Mouse (Mus musculus): ENCODE results near the gene Ctsz. TPM values are rescaled to one million over a fixed set of nuclear protein-coding genes. Genes with fewer than 3 reads are reported as not detected.
A peak's percentile ranks its signal among the peaks of the same experiment; 100 is the strongest.

Gene Ctsz
- total RNA-seq, 2 experiments from 2014 or later = 27.4 to 31.6 TPM

DNA sequence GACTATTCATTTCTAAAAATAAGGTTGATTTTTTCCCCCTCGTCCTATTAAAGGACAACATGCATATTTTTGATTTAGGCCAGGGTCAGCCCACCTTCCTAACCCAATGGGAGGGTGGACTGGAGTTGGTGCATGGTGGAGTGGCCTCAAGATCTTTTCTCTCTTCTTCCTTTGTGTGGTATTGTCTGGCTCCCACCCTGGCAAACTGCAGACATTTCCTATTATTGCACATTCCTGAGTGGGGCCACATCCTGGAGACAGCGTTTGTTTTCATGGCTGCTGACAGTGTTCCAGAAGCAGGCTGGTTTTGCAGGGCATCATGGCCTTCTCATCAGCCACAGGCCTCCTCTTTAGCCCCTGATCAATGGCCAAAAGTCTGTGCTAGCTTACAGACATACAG lies 4.2 kb upstream of the Ctsz start:
- DNase-seq (ENCODE audit: low spot score in 2 of 2) = no peak

DNA sequence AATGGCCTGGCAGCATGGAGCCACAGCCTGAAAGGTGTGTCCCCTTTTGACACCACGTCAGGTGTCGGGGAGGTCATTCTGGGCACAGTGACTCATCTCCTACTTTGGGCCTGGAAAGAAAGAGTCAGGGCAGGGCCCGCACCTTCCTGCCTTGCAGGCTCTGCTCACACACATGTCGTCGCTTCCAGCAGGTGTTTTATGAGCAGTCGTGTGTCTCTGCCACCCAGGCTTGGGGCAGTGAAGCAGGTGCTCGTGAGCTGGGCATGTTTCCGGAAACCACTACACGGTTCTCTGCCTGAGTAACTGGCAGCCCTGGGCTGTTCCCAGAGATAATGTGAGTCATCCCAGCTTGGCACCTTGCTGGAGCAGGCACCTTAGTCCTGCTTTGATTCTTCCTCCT lies 3.6 kb upstream of the Ctsz start:
- intact Hi-C loops (cut with DNase I) = no loop called here
- no peak for DNase-seq (ENCODE audit: low spot score in 2 of 2)

More for the DNA sequence above, 4.2 kb upstream of the Ctsz start:
- intact Hi-C loops (cut with DNase I) = no loop called here

DNA sequence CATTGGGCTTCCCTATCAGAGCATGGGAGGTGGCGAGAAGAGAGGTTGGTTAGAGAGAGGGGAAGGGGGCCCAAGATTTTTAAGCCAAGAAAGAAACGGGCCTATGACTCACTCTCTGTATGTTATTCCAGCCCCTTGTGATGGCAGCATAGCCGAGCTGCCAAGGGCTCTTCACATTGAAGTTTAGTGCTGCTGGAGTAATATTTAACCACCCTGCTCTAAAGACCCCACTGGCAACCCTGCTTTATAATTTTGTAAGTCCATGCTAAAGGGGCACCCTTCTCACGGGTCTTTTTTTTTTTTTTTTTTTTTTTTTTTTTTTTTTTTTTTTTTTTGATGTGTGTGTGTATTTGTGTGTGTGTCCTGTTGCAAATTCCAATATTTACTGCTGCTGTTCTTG lies 3.1 kb upstream of the Ctsz start:
- intact Hi-C loops (cut with DNase I) = no loop called here

DNA sequence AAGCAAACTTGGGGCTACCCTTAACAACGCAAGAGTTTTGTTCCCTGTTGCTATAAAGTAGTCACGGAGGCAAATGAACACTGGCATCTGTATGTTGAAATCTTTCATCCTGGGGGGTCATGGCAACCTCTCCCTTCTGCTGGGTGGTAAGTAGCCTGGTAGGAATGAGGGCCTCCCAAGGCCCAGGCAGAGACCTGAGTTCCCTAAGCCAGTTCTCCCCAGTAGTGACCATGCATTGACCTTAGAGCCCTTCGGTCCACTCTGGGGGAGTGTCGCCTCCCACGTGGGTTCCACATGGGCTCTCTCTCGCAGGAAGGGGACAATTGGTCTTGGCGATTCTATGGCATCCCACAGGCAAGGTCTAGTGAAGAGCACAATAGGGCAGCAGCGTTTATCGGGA lies 1.1 kb upstream of the Ctsz start:
- no peak for DNase-seq (ENCODE audit: low spot score in 2 of 2)
- intact Hi-C loops (cut with DNase I) = no loop called here

More for the DNA sequence above, 3.1 kb upstream of the Ctsz start:
- no peak for DNase-seq (ENCODE audit: low spot score in 2 of 2)

DNA sequence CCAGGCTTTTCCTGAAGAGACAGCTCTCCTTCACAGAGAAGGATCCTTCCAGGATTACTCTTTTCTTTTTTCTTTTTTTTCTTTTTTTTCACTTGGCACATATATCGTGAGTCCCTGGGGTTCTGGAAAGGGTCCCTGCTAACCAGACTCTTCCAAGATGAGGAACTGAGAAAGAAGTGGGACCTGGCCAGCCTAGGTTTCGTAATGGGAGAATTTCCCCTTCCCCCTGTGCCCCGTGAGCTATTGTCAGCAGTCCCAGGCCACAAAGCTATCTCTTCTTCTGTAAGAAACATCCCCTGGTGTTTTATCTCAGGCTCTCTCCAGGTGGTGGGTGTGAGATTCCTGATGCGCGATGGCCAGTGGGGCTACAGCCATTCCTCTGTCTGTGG lies 605 bp upstream of the Ctsz start:
- no peak for DNase-seq (ENCODE audit: low spot score in 2 of 2)
- intact Hi-C loops (cut with DNase I) = no loop called here

DNA sequence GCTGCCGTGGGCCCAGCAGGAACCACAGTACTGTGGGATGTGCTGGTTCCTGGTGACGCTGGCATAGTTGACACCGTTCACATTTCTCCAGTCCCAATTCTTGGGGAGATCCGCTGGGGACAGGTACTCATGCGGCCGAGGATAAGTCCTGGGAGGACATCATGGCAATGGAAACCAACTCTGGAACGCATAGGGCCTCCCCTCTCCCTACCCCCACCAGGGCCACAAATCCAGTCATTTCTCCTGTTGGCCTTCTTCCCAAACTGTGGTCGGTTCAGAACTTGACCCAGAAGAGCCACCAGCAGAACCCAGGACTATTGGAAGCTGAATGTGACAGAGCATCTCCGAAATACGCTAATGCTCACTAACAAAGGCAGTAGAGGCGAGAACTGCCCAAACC lies 658 bp downstream of the Ctsz start:
- intact Hi-C loops (cut with DNase I) = no loop called here
- DNase-seq (ENCODE audit: low spot score in 2 of 2) = no peak

DNA sequence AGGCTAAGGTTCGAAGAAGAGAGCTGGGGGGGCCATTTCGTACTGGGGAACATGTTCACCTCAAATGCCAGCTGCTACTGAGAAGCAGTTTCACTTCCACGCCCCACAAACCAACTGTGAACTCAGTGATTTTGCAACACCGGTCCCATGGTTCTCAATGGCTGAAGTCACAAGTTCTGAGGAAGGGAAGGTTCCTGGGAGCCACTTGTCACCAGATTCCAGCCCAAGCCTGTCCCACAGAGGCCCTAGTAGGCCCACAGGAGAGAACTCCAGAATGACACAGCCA lies 1.2 kb downstream of the Ctsz start:
- intact Hi-C loops (cut with DNase I) = no loop called here
- peak in 1 of 2 experiments; percentile 28 for DNase-seq (ENCODE audit: low spot score in 2 of 2)

DNA sequence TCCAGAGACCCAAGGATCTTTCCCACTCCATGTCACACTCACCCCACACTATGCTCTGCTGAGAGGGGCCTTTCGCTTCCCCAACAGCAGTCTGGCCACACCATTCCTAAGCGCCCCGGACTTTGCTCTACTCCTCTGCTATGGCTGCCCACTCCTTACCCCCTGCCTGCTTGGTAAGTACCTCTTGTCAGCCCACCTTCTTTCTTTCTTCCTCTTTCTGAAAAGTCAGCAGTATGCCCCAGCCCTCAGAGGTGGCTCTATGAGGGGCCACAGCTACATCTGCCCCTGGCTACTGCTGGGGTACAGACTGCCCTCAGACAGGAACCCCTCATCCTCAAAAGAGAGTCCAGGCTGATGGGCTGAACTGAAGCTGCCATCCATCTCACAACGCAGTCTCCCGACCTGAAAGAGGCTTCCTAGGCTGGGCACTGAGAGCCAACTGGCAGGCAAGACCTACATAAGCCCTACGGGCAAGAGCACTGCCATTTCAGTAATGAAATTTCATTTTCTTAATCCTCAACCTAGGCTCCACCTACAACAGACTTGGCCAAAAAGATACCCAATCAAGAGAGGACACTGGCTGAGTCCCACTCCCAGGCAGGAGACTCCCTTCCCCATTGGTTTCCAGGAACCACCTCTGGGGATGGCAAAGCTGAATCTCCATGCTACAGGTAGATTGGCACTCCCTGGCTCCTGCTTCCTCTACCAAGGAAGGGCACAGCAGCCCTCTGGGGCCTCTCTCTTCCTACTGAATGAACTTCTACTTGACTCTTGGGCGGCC lies 1.7 kb downstream of the Ctsz start:
- DNase-seq (ENCODE audit: low spot score in 2 of 2) = no peak
- intact Hi-C loops (cut with DNase I) = no loop called here

DNA sequence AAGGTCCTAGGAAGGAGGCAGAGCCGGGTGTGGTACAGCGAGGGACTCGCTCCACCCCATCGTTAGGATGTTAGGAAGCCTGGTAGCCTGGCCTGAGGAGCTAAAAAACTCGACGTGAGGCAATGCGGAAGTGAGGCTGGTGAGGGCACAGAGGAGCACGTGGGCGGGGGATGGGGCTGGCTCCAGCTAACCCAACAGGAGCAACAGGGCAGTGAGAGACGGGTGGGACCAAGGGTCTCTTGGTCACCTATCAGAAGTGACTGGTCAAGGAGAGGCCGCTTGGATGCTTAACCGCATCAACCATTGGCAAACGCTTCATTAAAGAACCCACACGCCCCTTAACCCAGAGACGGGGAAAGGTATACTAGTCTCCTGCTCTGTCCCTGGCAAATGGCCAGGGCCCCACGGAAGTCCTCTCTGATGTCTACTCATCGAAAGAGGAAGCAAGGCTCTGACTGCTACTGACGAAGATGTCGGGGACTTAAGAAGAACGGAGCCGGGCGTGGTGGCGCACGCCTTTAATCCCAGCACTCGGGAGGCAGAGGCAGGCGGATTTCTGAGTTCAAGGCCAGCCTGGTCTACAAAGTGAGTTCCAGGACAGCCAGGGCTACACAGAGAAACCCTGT lies 2.6 kb downstream of the Ctsz start:
- intact Hi-C loops (cut with DNase I) = no loop called here
- DNase-seq (ENCODE audit: low spot score in 2 of 2) = peak in 1 of 2 experiments; percentile 14

DNA sequence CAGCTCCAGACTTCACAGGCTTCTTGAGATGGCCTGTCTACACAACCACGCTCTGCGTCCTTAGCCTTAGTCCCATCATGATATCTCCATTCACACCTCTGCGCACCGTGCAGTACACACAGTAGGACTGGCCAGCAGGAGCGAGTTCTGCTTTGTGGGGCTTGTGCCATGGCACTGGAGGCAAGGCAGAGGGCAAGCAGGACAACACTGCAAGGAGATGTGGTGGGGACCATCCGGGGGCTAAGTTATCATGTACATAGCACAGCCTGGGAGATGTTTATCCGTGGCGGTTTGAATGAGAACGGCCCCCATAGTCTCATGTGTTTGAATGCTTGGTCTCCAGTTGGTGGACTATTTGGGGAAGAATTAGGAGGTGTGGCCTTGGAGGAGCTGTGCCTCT lies 3.9 kb downstream of the Ctsz start:
- intact Hi-C loops (cut with DNase I) = no loop called here

DNA sequence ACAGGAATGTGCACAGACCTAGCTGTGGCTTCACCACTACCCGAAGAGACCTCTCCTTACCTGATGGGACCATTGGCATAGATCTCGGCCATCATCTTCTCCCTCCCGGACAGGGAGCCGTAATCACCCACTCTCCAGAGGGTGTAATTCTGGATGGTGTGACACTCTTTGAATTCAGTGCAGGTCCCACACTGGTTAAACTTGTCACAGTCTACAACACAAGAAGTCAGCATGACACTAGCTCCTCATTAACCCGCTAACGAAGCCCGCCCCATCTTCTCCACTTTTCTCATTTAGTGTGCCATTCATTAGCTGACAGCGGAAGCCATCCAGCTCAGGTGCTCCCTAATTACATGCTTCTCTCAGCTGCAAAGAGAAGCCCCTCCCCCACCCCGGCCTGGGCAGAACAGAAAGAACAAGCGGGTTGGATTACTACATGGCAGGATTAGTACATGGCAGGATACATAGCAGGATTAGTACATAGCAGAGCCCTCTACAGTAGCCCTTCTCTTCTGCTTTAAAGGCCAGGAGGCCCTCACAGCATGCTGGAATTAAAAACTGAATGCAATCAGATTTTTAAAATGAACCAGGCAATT lies 9.7 kb downstream of the Ctsz start:
- no peak for DNase-seq (ENCODE audit: low spot score in 2 of 2)
- intact Hi-C loops (cut with DNase I) = no loop called here

More for the DNA sequence above, 3.9 kb downstream of the Ctsz start:
- DNase-seq (ENCODE audit: low spot score in 2 of 2) = no peak

DNA sequence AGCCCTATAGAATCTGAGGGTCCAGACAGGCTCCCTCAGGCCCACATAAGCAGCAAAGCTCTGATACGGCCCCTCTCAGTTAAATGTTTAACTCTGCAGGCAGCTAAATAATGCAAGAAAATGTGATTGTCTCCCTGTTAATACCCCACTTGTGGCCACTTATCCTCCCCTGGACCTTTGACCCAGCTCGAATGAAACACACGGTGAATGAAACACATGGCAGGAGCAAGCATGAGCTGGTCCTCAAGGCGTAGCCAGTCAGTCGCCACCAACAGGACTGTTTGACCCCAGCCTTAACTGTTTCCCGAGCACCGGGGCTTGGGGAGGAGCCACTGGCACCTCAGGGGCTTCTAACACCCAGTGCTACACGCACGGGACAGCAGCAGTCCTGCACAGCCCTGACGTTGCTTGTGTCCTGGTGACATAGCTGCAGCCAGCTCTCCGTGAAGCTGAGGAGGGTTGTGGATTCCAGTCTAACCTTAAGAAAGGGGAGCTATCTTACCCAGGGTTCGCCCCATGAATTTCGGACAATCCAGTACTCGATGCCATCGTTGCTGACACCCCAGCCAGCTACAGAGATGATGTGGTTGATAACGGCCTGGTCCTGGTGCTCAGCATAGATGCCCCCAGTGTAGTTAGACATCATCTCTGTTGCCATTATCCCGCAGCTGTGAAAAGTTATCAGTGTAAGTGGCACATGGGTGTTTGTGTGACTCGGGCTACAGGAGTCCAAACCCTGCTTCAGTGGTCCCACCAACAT lies 10.6 kb downstream of the Ctsz start:
- intact Hi-C loops (cut with DNase I) = no loop called here
- no peak for DNase-seq (ENCODE audit: low spot score in 2 of 2)

DNA sequence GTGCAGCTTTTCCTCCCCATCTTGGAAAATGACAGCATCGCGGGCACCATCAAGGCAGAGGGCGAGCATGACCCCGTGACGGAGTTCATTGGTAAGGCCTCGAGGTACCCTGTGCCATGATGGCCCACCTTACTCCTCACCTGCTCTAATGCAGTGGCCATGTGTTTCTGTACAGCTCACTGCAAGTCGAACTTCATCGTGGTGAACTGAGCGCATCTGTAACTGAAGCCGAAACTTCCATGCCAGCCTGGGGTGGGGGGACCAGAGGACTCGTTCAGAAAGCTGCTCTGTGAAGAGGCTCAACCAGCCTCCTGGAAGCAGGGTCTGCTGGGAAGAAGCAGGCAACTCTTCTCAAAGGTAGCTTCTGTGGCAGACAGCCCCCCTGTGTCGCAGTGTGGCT lies 12.0 kb downstream of the Ctsz start:
- intact Hi-C loops (cut with DNase I) = no loop called here
- DNase-seq (ENCODE audit: low spot score in 2 of 2) = no peak

DNA sequence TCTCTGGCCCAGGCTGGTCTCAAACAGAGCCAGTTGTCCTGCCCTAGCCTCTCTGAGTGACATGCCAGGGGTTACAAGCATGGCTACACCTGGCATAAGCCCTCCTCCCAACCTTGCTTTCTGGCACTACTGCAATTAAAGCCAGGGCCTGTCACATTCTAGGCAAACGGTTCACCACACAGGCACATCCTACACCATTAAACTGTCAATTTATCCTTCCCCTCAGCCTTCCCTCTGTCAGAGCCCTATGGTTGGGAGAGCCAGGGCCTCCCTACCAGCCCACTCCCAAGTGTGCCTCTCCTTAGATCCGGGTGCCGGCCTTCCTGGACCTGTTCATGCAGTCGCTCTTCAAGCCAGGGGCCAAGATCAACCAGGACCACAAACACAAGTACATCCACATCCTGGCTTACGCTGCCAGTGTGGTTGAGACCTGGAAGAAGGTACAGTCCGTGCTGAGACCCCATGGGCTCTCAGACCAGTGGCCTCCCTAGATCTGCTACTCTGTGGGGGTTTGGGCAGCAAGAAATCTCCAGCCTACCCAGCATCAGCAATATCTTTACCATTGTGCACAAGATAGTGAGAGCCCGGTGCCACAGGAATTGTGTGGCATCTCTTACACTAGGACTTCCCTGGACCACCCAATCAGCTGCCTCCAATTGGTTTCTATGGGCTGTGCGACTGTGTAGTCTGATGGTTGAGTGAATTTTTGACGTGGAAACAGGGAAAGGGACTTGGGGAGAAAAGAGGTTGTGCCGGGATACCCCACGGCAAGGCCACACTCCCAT lies 14.3 kb downstream of the Ctsz start:
- intact Hi-C loops (cut with DNase I) = no loop called here

DNA sequence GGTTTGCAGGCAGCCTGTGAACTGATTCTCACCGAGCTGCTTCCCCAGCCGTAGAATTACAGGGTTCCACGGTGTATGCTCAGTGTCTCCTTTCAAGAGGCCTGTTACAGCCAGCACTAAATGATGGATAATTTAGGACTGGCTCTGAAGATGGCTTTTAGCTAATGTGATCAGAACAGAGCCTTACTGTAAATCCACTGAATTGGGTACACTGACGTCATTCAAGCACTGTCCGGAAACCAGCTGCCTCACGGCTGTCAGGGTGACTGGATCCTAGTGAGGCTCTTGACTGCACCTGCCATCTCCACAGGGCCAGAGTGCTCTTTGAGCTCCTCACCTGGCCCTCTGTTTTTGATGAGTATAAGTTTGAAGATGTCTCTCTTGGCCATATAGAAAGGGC lies 17.7 kb downstream of the Ctsz start:
- no peak for DNase-seq (ENCODE audit: low spot score in 2 of 2)
- intact Hi-C loops (cut with DNase I) = no loop called here

More for the DNA sequence above, 14.3 kb downstream of the Ctsz start:
- no peak for DNase-seq (ENCODE audit: low spot score in 2 of 2)

DNA sequence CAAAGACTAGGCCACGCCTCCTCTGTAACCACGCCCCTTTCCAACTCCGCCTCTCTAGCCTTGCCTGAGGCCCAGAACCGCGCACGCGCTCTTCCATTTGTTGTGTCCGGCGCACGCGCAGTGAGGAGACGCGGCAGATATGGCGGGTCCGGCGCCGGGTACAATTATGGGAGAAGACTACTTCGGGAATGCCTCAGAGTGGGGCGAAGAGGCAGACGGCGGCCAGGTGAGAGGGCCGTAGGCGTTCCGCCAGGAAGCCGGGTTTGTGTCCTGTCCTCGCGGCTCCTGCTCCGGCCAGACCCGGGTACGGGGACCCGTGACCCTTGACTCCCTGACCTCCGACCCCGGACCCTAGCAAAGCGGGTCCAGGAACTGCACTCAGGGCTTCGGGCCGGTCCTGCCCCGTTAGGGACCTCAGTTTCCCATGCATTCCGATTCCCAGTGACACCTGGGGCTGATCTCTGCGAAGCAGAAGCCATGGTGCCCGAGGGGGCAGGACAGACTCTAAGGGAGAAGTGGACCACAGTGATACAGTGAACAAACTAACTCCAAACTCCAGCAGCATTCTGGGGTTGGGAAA lies 23.0 kb downstream of the Ctsz start, which contains the start of gene Nelfcd:
Nelfcd (plus strand) TSS at position 74 of the 580 bp plus-strand sequence.
- intact Hi-C loops (cut with DNase I) = loop anchor here (2.0 to 5.0 kb wide), 2 partner anchors 47 to 79 kb away; no protein-coding TSS in a partner anchor
- peak; percentile 90 to 94 for DNase-seq (ENCODE audit: low spot score in 2 of 2)

DNA sequence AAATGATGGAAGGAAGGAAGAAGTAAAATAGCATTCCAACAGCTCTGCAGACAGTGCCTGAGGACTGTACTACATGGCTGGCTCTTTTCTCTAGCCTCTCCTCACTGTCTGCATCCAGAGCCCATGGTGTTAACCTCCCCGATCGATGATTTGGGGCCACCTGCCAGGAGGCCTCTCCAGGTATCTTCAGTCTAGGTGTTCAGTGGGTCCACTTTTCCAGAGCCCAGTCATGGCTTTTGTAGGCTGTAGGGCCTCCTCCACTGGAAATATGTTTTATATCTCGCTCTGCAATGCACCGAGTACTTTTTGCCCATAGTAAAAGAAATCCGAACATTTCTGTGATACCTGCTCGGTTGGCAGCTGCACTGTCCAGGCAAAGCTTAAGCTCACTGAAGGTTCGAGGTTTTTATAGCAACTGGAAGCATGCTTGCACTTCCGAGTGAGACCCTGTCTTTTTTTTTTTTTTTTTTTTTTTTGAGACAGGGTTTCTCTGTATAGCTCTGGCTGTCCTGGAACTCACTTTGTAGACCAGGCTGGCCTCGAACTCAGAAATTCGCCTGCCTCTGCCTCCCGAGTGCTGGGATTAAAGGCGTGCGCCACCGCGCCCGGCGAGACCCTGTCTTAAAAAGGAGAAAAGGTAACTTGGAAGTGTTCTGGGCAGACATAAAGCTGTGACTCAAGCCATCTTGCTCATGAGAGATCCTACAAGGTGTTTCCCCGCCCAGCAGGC lies 23.7 kb downstream of the Ctsz start:
- intact Hi-C loops (cut with DNase I) = loop anchor here (5.0 kb wide), 1 partner anchor 78 kb away; no protein-coding TSS in a partner anchor
- DNase-seq (ENCODE audit: low spot score in 2 of 2) = no peak

DNA sequence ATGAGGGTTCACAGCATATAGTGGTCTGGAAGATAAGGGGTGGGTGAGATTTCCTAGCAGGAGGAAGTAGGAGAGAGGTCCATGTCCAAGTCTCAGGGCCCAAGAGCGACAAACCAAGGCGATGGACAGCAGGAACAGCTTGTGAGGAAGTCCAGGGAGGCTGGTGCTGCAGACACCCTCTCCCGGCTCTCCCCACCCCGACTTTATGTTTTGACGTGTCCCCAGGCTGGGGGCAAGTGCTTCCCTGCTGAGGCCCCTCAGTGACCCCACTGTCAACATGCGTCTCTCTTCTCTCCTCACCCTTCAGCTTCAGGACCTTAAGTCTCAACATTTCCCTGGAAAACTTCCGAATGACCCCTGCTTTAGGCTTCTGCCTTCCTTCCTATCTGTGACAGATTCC lies 25.7 kb downstream of the Ctsz start:
- no peak for DNase-seq (ENCODE audit: low spot score in 2 of 2)
- intact Hi-C loops (cut with DNase I) = loop anchor here (5.0 kb wide), 1 partner anchor 36 kb away; no protein-coding TSS in a partner anchor

All from left cerebral cortex, postnatal 25 days (tissue).